Mouse (Mus musculus) Muller cell, postnatal 12 days (primary cell): ENCODE data around the gene Pik3c2b.
A peak's percentile ranks its signal among the peaks of the same experiment; 100 is the strongest.

Source experiments
- DNase-seq: peaks from one replicate; pipeline ENCODE4 v3.0.0-alpha.2; 2015; ENCODE audit errors: inconsistent ontology term

Gene Pik3c2b

GRCm38 (mm10) chr1:133133425-133133824, 88.0 kb downstream of the Pik3c2b start:
- DNase-seq = peak; percentile 38

GRCm38 (mm10) chr1:133134071-133134470, 88.6 kb downstream of the Pik3c2b start:
- DNase-seq = peak; percentile 54

GRCm38 (mm10) chr1:133134881-133135280, 89.4 kb downstream of the Pik3c2b start:
- DNase-seq = peak; percentile 1

- DNase-seq = no peak
Measured at GRCm38 (mm10) chr1:133135808-133136207, 90.3 kb downstream of the Pik3c2b start.

- no peak for DNase-seq
Measured at GRCm38 (mm10) chr1:133138401-133138800, 92.9 kb downstream of the Pik3c2b start.

GRCm38 (mm10) chr1:133146014-133147009, 100.8 kb downstream of the Pik3c2b start:
- peak; percentile 29 for DNase-seq

- no peak for DNase-seq
Measured at GRCm38 (mm10) chr1:133147324-133147723, 101.9 kb downstream of the Pik3c2b start.

GRCm38 (mm10) chr1:133148122-133148521, 102.7 kb downstream of the Pik3c2b start:
- DNase-seq = no peak

GRCm38 (mm10) chr1:133150556-133150955, 105.1 kb downstream of the Pik3c2b start:
- DNase-seq = no peak

- no peak for DNase-seq
Measured at GRCm38 (mm10) chr1:133152213-133152612, 106.7 kb downstream of the Pik3c2b start.

- DNase-seq = no peak
Measured at GRCm38 (mm10) chr1:133155270-133155669, 109.8 kb downstream of the Pik3c2b start.
